Comparison of ENCODE assay signal across 23 mouse cellular contexts in the genomic region with DNA sequence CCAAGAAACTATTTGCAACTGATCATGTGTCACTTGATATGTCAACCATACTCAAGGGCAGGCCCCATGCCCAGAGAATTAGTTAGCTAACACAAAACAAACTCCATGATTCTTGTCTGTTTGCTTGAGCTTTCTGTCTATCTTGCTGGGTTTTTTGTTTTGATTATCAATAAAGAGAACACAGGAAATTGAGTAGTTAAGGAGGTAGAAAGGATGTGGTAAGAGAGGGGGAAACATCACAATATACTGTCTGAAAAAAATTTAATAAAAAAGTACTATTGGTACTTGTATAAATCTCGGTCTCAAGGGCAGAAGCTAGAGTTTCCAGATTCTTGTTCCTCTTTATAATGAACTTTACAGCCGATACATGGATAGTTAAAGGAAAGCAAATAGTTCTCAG. TPM values are rescaled to one million over a fixed set of nuclear protein-coding genes. Genes with fewer than 3 reads are reported as not detected.
DNase-seq lines count a peak whose midpoint lies in the region; ATAC-seq and TF ChIP-seq lines count a peak whose summit lies in the region.
"Had no signal": no experiment of that assay in that cellular context is flagged by ENCODE, and none has a peak within 500 bp of the region (broad histone marks: within the 10 kb centered on the region; RNA-seq: fewer than 3 reads in every experiment).

No protein-coding gene starts in this region.

- no peaks in the 10 kb centered on the region for H3K27me3 ChIP-seq in kidney, adult 2 months (replicated peaks; ENCODE audit: control insufficient read depth, insufficient read depth, low read length)
- no peaks in the 10 kb centered on the region for H3K27me3 ChIP-seq in neural tube, embryonic 15.5 days (replicated peaks)
- H3K27me3 ChIP-seq: embryonic facial prominence, embryonic 15.5 days; heart, embryonic 12.5 days; hindbrain, embryonic 13.5 days had no signal

- 62% methylated on average over 2 of the region's 2 CpGs for WGBS in kidney, adult 2 months
- WGBS in neural tube, embryonic 15.5 days = 96% methylated on average over 2 of the region's 2 CpGs

- H3K27ac ChIP-seq in gastrocnemius, adult 2 months = peak overlapping the region; percentile 60
- no peak overlapping the region for H3K27ac ChIP-seq in kidney, adult 2 months (ENCODE audit: insufficient read depth, low read depth, low read length)
- H3K27ac ChIP-seq in neural tube, embryonic 15.5 days (replicated peaks) = no peak overlapping the region
- H3K27ac ChIP-seq: embryonic facial prominence, embryonic 15.5 days; forebrain, embryonic 10.5 days; hindbrain, embryonic 13.5 days; hindbrain, postnatal 0 days had no signal

- no peak for TF ChIP-seq POLR2A in kidney, adult 2 months (IDR thresholded peaks at IDR 0.05; ENCODE audit: low read depth, low read length)

- no peak overlapping the region for H3K4me2 ChIP-seq in neural tube, embryonic 15.5 days
- H3K4me2 ChIP-seq: embryonic facial prominence, embryonic 15.5 days; heart, embryonic 12.5 days; hindbrain, embryonic 13.5 days had no signal

- H3K9ac ChIP-seq in neural tube, embryonic 15.5 days (replicated peaks) = no peak overlapping the region
- H3K9ac ChIP-seq: embryonic facial prominence, embryonic 15.5 days; heart, embryonic 12.5 days; hindbrain, embryonic 13.5 days had no signal

- H3K4me3 ChIP-seq in gastrocnemius, adult 2 months = no peak overlapping the region
- no peak overlapping the region for H3K4me3 ChIP-seq in kidney, adult 2 months (ENCODE audit: insufficient read depth, low read depth, low read length)
- no peak overlapping the region for H3K4me3 ChIP-seq in neural tube, embryonic 15.5 days (replicated peaks)
- H3K4me3 ChIP-seq: embryonic facial prominence, embryonic 15.5 days; erythroblast, embryonic 14.5 days; forebrain, embryonic 10.5 days; heart, embryonic 12.5 days; hindbrain, embryonic 13.5 days had no signal

- no peaks in the 10 kb centered on the region for H3K36me3 ChIP-seq in kidney, adult 2 months (ENCODE audit: control insufficient read depth, insufficient read depth, low read length)
- H3K36me3 ChIP-seq in neural tube, embryonic 15.5 days = no peaks in the 10 kb centered on the region
- H3K36me3 ChIP-seq: embryonic facial prominence, embryonic 15.5 days; hindbrain, embryonic 13.5 days had no signal

- H3K9me3 ChIP-seq in neural tube, embryonic 15.5 days (replicated peaks) = no peaks in the 10 kb centered on the region
- H3K9me3 ChIP-seq: embryonic facial prominence, embryonic 15.5 days; forebrain, embryonic 10.5 days; heart, embryonic 12.5 days; hindbrain, embryonic 13.5 days had no signal

- intact Hi-C loops in gastrocnemius, adult 2 months (cut with DNase I) = no loop called here
- intact Hi-C loops in gastrocnemius, postnatal 36 days (cut with DNase I) = no loop called here

- ATAC-seq in CD4-positive, CD25-positive, alpha-beta regulatory T cell, adult 4 months = peak; percentile 94
- ATAC-seq in neural tube, embryonic 15.5 days (ENCODE audit: low FRiP score) = no peak
- ATAC-seq: forebrain, embryonic 14.5 days; hindbrain, postnatal 0 days; intestine, embryonic 16.5 days had no signal

- no peak for TF ChIP-seq CTCF in gastrocnemius, adult 2 months (IDR thresholded peaks at IDR 0.05)
- no peak for TF ChIP-seq CTCF in kidney, adult 2 months (conservative IDR thresholded peaks at IDR 0.05; ENCODE audit: insufficient read depth, insufficient read length, low read depth, low read length)

- DNase-seq in gastrocnemius, adult 2 months = peak; percentile 22
- no peak for DNase-seq in gastrocnemius, postnatal 36 days
- DNase-seq in T-cell, adult 2 months (ENCODE audit: low spot score) = peak; percentile 34
- peak; percentile 49 for DNase-seq in naive thymus-derived CD4-positive, alpha-beta T cell, adult 2 months (ENCODE audit: low read depth)
- DNase-seq in kidney, adult 2 months = no peak
- DNase-seq: adrenal gland, adult 8-10 months; cerebellum, adult 11 months; cerebellum, adult 8-10 months; cerebellum, postnatal 14 days; embryo, embryonic 11 days; gastrocnemius, postnatal 14 days; heart, postnatal 36 days; kidney, adult 8-10 months had no signal

- H3K4me1 ChIP-seq in kidney, adult 2 months (ENCODE audit: control insufficient read depth, insufficient read depth, low read length) = no peaks in the 10 kb centered on the region
- no peaks in the 10 kb centered on the region for H3K4me1 ChIP-seq in neural tube, embryonic 15.5 days
- H3K4me1 ChIP-seq: embryonic facial prominence, embryonic 15.5 days; forebrain, embryonic 10.5 days; heart, embryonic 12.5 days; hindbrain, embryonic 13.5 days had no signal

RNA-seq across cellular contexts. Expression of gene Arhgap5, which starts 20.9 kb away (rescaled TPM):
- total RNA-seq in gastrocnemius, adult 2 months (2021) = 10 to 100 TPM; 38.6 to 49.2 TPM
- 10 to 100 TPM; 30.7 to 35.3 TPM for total RNA-seq in gastrocnemius, postnatal 36 days (2021)
- 10 to 100 TPM; 21.9 to 25.3 TPM for polyA plus RNA-seq in CD4-positive, CD25-positive, alpha-beta regulatory T cell, adult 4 months (2017; shearing (Covaris generic))
- 6.1 and 9.9 TPM in 2 replicates for polyA plus RNA-seq in kidney, adult 2 months (2012; rRNA removed)
- polyA plus RNA-seq in neural tube, embryonic 15.5 days (2015; fragmentation: Nextera tagmentation; extraction: Ambion mirVana) = 30.3 and 32.9 TPM in 2 replicates

Comparison
In these comparisons a context has a peak if more than half of its experiments do, and no peak if none do; other contexts are left out.
1. DNase-seq: peak in gastrocnemius, adult 2 months (single experiment), T-cell, adult 2 months (single experiment) and naive thymus-derived CD4-positive, alpha-beta T cell, adult 2 months (single experiment); none in gastrocnemius, postnatal 36 days (0 of 2) and kidney, adult 2 months (single experiment).